Mouse (Mus musculus): Measurements from ENCODE around the gene Mark3.

DNA sequence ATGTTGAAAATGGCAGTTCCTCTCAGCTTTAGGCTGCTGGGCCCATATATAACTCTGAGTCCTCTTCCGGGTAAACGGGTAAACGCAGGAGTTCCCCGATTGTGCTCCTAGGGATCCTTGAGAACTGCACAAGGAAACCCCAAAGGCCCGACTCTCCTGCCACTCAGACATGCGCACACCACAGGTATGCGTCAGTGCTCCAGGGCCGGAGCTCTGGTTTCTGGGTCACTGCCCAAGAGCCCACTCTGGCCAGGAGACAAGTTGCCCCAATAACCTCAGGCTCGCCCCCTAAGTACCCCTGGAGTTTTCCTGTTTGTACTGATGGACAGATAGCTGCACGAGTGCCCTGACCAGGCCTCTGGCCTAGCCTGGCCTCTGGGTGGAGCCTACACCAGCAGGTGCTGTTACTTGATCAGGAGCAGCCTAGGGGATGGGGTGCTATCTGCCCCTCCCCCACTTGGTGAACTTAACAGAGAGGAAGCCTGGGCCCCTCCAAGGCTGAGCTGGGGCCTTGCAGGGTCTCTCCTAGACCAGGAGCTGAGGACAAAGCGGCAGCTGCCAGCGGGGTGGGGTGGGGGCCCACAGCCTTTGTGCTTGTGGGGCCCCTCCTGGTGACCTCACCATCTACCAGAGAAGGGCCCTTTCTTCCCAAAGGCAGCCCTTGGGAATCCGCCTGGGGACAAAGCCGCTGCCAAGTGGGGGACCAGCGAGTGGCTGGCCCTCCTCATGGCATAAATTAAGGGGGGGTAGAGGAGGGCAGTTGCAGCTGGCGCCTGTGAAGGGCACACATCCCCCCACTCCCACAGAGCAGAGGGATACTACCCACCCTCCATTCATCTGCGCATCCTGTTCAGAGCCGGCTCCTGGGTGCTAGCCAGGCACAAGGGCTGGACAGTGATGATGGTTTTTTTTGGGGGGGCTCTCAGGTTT is 119.3 kb downstream of the Mark3 start:
- TF ChIP-seq ZNF384 (IDR thresholded peaks at IDR 0.05; ENCODE audit: low read depth, low read length) = no peak
- TF ChIP-seq MAFK (IDR thresholded peaks at IDR 0.05; ENCODE audit: insufficient read depth, low read depth, low read length) = no peak
- TF ChIP-seq ZC3H11A (IDR thresholded peaks at IDR 0.05; ENCODE audit: borderline replicate concordance, low read depth, low read length) = no peak
- TF ChIP-seq CHD2 (IDR thresholded peaks at IDR 0.05; ENCODE audit: low read depth, low read length) = no peak
